Mouse (Mus musculus) CH12.LX (cell line): ENCODE results near the gene Epb41l5. TPM values are rescaled to one million over a fixed set of nuclear protein-coding genes. Genes with fewer than 3 reads are reported as not detected.

Experiments
- DNase-seq: peaks from one replicate; pipeline ENCODE4 v3.0.0-alpha.2; 2013; ENCODE audit errors: extremely low read depth
- H3K27ac ChIP-seq: 2 replicates; pipeline ENCODE4 v1.5.1; 2012; ENCODE audit warnings: low read depth, mild to moderate bottlenecking, control low read depth, moderate library complexity; ENCODE audit not compliant: insufficient read depth
- H3K27me3 ChIP-seq: replicated peaks from 2 replicates; pipeline ENCODE3; 2012; ENCODE audit warnings: inconsistent platforms
- H3K36me3 ChIP-seq, 2 experiments: replicated peaks in 1 of 2; 2 replicates each; pipeline versions ENCODE3 to v1.6.1; 2012; ENCODE audit warnings: inconsistent platforms in 1 of 2, low read length in 1 of 2, mild to moderate bottlenecking in 1 of 2, mixed read lengths in 1 of 2, moderate library complexity in 1 of 2; ENCODE audit not compliant: control insufficient read depth in 1 of 2, insufficient read depth in 1 of 2
- H3K4me1 ChIP-seq, 2 experiments: 2 replicates each; pipeline ENCODE4 v1.6.1; 2012; ENCODE audit warnings: inconsistent platforms in 1 of 2, moderate library complexity in 1 of 2; ENCODE audit not compliant: insufficient read depth in 2 of 2, control insufficient read depth in 1 of 2
- H3K4me2 ChIP-seq: 2 replicates; pipeline ENCODE4 v1.6.1; 2012; ENCODE audit warnings: low read depth, mild to moderate bottlenecking, control low read depth; ENCODE audit not compliant: poor library complexity, insufficient read depth, severe bottlenecking
- H3K4me3 ChIP-seq, 3 experiments: fragments of 150-350 bp in 1 of 3; sonication (generic) in 1 of 3; replicated peaks in 1 of 3; 2 replicates each; pipeline versions ENCODE3 to v1.5.1; 2011 to 2012; ENCODE audit warnings: low read depth in 2 of 3, low read length in 2 of 3, mild to moderate bottlenecking in 2 of 3, moderate library complexity in 2 of 3, control low read depth in 1 of 3, improper control_type of control experiment in 1 of 3, inconsistent platforms in 1 of 3, mixed read lengths in 1 of 3; ENCODE audit not compliant: poor library complexity in 1 of 3
- H3K79me2 ChIP-seq: replicated peaks from 2 replicates; pipeline ENCODE4 v1.6.1; 2012; ENCODE audit warnings: mild to moderate bottlenecking, moderate library complexity; ENCODE audit not compliant: control insufficient read depth, poor library complexity, insufficient read depth, severe bottlenecking; ENCODE audit errors: extremely low read depth
- H3K9ac ChIP-seq: 2 replicates; pipeline ENCODE4 v1.6.1; 2012; ENCODE audit warnings: low read depth, mild to moderate bottlenecking, control low read depth, moderate library complexity; ENCODE audit not compliant: insufficient read depth
- H3K9me3 ChIP-seq: replicated peaks from 2 replicates; pipeline ENCODE3; 2012; ENCODE audit warnings: low read length, inconsistent platforms, mixed read lengths
- CHD2 ChIP-seq: IDR thresholded peaks from 2 replicates; pipeline ENCODE4 v1.6.1; 2011; ENCODE audit warnings: low read length, improper control_type of control experiment
- CTCF ChIP-seq, 2 experiments: IDR thresholded peaks in 1 of 2; conservative IDR thresholded peaks in 1 of 2; 2 replicates each; pipeline ENCODE4 v1.5.1; 2011 to 2012; ENCODE audit warnings: low read depth in 2 of 2, low read length in 2 of 2, improper control_type of control experiment in 1 of 2, inconsistent platforms in 1 of 2, mild to moderate bottlenecking in 1 of 2, moderate library complexity in 1 of 2
- E2F4 ChIP-seq: IDR thresholded peaks from 2 replicates; pipeline ENCODE4 v1.6.1; 2011; ENCODE audit warnings: low read depth, low read length, improper control_type of control experiment; ENCODE audit not compliant: insufficient replicate concordance
- EP300 ChIP-seq: IDR thresholded peaks from 2 replicates; pipeline ENCODE4 v1.6.1; 2011; ENCODE audit warnings: low read length, improper control_type of control experiment
- GABPA ChIP-seq: IDR thresholded peaks from 2 replicates; pipeline ENCODE4 v1.6.1; 2012; ENCODE audit warnings: low read depth, low read length, improper control_type of control experiment, inconsistent platforms; ENCODE audit not compliant: insufficient replicate concordance
- HCFC1 ChIP-seq: IDR thresholded peaks from 2 replicates; pipeline ENCODE4 v1.6.1; 2012; ENCODE audit warnings: low read depth, mild to moderate bottlenecking, inconsistent platforms, low read length, improper control_type of control experiment
- IRF4 ChIP-seq: IDR thresholded peaks from 2 replicates; pipeline ENCODE4 v1.6.1; 2014; ENCODE audit warnings: low read depth, mild to moderate bottlenecking, inconsistent platforms, low read length, improper control_type of control experiment
- JUND ChIP-seq: conservative IDR thresholded peaks from 2 replicates; pipeline ENCODE4 v1.6.1; 2011; ENCODE audit warnings: low read depth, low read length, improper control_type of control experiment
- MAFK ChIP-seq: IDR thresholded peaks from 2 replicates; pipeline ENCODE4 v1.6.1; 2011; ENCODE audit warnings: low read length, improper control_type of control experiment; ENCODE audit not compliant: insufficient replicate concordance
- MEF2A ChIP-seq: IDR thresholded peaks from 2 replicates; pipeline ENCODE4 v1.6.1; 2014; ENCODE audit warnings: low read depth, mild to moderate bottlenecking, inconsistent platforms, low read length, improper control_type of control experiment, borderline replicate concordance
- MXI1 ChIP-seq: IDR thresholded peaks from 2 replicates; pipeline ENCODE4 v1.6.1; 2011; ENCODE audit warnings: mild to moderate bottlenecking, low read depth, low read length, improper control_type of control experiment
- NELFE ChIP-seq: IDR thresholded peaks from 2 replicates; pipeline ENCODE4 v1.6.1; 2011; ENCODE audit warnings: low read depth, low read length, improper control_type of control experiment
- PAX5 ChIP-seq: IDR thresholded peaks from 2 replicates; pipeline ENCODE4 v1.6.1; 2012; ENCODE audit warnings: low read length, inconsistent platforms, mixed read lengths
- POLR2A ChIP-seq: IDR thresholded peaks from 2 replicates; pipeline ENCODE4 v1.6.1; 2011; ENCODE audit warnings: low read depth, mild to moderate bottlenecking, improper control_type of control experiment, low read length
- POLR2AphosphoS2 ChIP-seq: IDR thresholded peaks from 2 replicates; pipeline ENCODE4 v1.6.1; 2011; ENCODE audit warnings: low read depth, low read length, improper control_type of control experiment
- RAD21 ChIP-seq: IDR thresholded peaks from 2 replicates; pipeline ENCODE4 v1.6.1; 2011; ENCODE audit warnings: low read depth, mild to moderate bottlenecking, low read length, improper control_type of control experiment, moderate library complexity
- SIN3A ChIP-seq: IDR thresholded peaks from 2 replicates; pipeline ENCODE4 v1.6.1; 2012; ENCODE audit warnings: low read length, improper control_type of control experiment, inconsistent platforms
- SMC3 ChIP-seq: IDR thresholded peaks from 2 replicates; pipeline ENCODE4 v1.6.1; 2011; ENCODE audit warnings: low read depth, low read length, improper control_type of control experiment
- TBP ChIP-seq: conservative IDR thresholded peaks from 2 replicates; pipeline ENCODE4 v1.6.1; 2011; ENCODE audit warnings: low read depth, low read length, improper control_type of control experiment
- TCF12 ChIP-seq: IDR thresholded peaks from 2 replicates; pipeline ENCODE4 v1.6.1; 2014; ENCODE audit warnings: low read depth, mild to moderate bottlenecking, inconsistent platforms, low read length, improper control_type of control experiment
- UBTF ChIP-seq: IDR thresholded peaks from 2 replicates; pipeline ENCODE4 v1.6.1; 2012; ENCODE audit warnings: low read depth, mild to moderate bottlenecking, inconsistent platforms, low read length, improper control_type of control experiment, moderate library complexity
- USF1 ChIP-seq: IDR thresholded peaks from 2 replicates; pipeline ENCODE4 v1.6.1; 2014; ENCODE audit warnings: low read depth, mild to moderate bottlenecking, inconsistent platforms, low read length, improper control_type of control experiment
- USF2 ChIP-seq: conservative IDR thresholded peaks from 2 replicates; pipeline ENCODE4 v1.6.1; 2011; ENCODE audit warnings: low read depth, low read length, improper control_type of control experiment
- ZKSCAN1 ChIP-seq: IDR thresholded peaks from 2 replicates; pipeline ENCODE4 v1.6.1; 2012; ENCODE audit warnings: low read depth, inconsistent platforms, low read length, improper control_type of control experiment, borderline replicate concordance
- ZMIZ1 ChIP-seq: IDR thresholded peaks from 2 replicates; pipeline ENCODE4 v1.6.1; 2012; ENCODE audit warnings: low read depth, mild to moderate bottlenecking, inconsistent platforms, low read length, improper control_type of control experiment
- ZNF384 ChIP-seq: IDR thresholded peaks from 2 replicates; pipeline ENCODE4 v1.6.1; 2012; ENCODE audit warnings: low read depth, low read length, improper control_type of control experiment, inconsistent platforms
- dilution Hi-C: fragments of 300-500 bp; cut with MboI; formaldehyde crosslinking; loops from 2 replicates; pipeline ENCODE4 v1.14.3; 2020; ENCODE audit warnings: low sequenced_read_pairs; ENCODE audit not compliant: extremely low pct_unique_long_range_greater_than_20kb, extremely low pct_ligation_motif_present
- in situ Hi-C: fragments of 300-500 bp; cut with MboI; formaldehyde crosslinking; loops from 3 replicates; pipeline ENCODE4 v1.14.3; 2019; ENCODE audit warnings: low sequenced_read_pairs, low pct_ligation_motif_present, low pct_unique_long_range_greater_than_20kb, mixed read lengths
- polyA plus RNA-seq: library from polyadenylated mRNA; unstranded; fragments of >175 nt; gene quantifications from 2 replicates; pipeline ENCODE4 v1.2.1, GENCODE M21; 2012; ENCODE audit warnings: low read depth; ENCODE audit not compliant: insufficient read length
- total RNA-seq, 2 experiments: library from RNA; depleted of rRNA; stranded (reverse); fragments of 300-350 nt in 1 of 2; fragments of >200 nt in 1 of 2; gene quantifications; 2 replicates each; pipeline ENCODE4 v1.2.3; 2012 to 2014

Epb41l5 gene
- total and polyA plus RNA-seq, 3 experiments = 3.8 to 4.5 (median 4.3) TPM

DNA sequence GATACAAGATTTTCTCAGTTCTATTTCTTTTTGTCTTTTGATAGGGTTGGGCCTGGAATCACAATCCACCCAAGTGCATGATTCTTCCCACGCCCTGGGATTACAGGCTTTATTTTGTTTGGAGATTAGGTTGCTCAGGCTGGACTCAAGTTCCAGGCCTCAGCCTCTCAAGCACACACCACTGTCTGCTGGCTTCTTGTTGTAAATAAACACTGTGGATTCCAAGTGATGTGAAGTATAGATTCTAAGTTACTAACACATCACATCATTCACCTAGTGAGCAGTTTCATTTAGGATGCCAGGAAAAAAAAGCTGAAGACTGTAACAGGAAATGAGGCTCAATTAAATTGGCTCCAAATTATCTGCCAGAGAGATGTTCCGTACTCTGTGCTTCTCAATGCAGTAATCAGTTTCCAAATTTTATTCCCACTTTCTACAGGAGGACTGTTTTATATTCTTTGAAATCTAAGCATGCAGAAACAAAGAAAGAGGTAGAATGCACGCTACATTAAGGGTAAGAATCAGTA is 51.8 kb downstream of the Epb41l5 start:
- TF ChIP-seq POLR2AphosphoS2 (no peak), TBP (no peak), HCFC1 (no peak), ZKSCAN1 (no peak), NELFE (no peak), USF2 (no peak), POLR2A (no peak), ZNF384 (no peak), UBTF (no peak), ZMIZ1 (no peak), IRF4 (no peak), MAFK (no peak), E2F4 (no peak), USF1 (no peak)
- TF ChIP-seq, all 38 proteins: peak for 0
- Histone ChIP-seq H3K27me3 (no peaks in the 10 kb centered on the region), H3K4me2 (no peak overlapping the region), H3K27ac (no peak overlapping the region), H3K36me3 (peaks cover 0 to 3% of the 10 kb centered on the region in 2 experiments), H3K4me1 (no peaks in the 10 kb centered on the region), H3K4me3 (no peak overlapping the region), H3K9ac (no peak overlapping the region), H3K9me3 (no peaks in the 10 kb centered on the region), H3K79me2 (no peaks in the 10 kb centered on the region)
- DNase-seq = no peak
- dilution Hi-C loops (no loop called here), in situ Hi-C loops (no loop called here)

DNA sequence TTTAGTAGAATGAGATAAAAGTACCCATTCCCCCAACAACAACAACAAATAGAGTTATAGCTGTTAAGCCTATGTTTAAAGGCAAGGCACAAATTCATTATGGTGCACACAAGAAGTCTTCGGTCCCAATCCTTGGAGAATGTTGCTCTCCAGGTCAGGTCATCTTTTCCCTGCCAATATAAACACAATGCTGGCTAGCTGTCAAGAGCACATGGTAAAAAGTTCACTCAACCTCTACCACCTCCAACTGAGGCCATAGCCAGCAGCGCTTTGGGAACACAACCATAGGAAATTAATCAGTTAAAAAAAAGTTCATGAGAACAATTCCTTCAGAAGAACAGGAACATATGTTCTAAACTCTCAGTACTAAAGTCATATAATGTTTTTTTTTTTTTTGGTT is 58.8 kb downstream of the Epb41l5 start:
- no peak overlapping the region for H3K27ac ChIP-seq
- H3K27me3 ChIP-seq = no peaks in the 10 kb centered on the region
- in situ Hi-C loops = no loop called here
- H3K4me3 ChIP-seq = no peak overlapping the region
- no peaks in the 10 kb centered on the region for H3K79me2 ChIP-seq
- H3K36me3 ChIP-seq = no peaks in the 10 kb centered on the region
- H3K9me3 ChIP-seq = no peaks in the 10 kb centered on the region
- H3K4me1 ChIP-seq = no peaks in the 10 kb centered on the region
- no peak for DNase-seq
- TF ChIP-seq SIN3A (no peak), IRF4 (no peak), MXI1 (no peak), SMC3 (no peak), E2F4 (no peak), USF1 (no peak), RAD21 (no peak), ZNF384 (no peak), POLR2AphosphoS2 (no peak), HCFC1 (no peak), ZMIZ1 (no peak), PAX5 (no peak), CTCF (conservative IDR thresholded peaks at IDR 0.05 in 1 of 2, IDR thresholded peaks at IDR 0.05 in 1 of 2; ENCODE audit: low read depth in 2 of 2, low read length in 2 of 2) (no peak), CHD2 (no peak), TCF12 (no peak), UBTF (no peak), EP300 (no peak), JUND (no peak), MEF2A (no peak), GABPA (no peak)
- H3K4me2 ChIP-seq = no peak overlapping the region
- dilution Hi-C loops = no loop called here
- H3K9ac ChIP-seq = no peak overlapping the region
